Mouse (Mus musculus) heart, embryonic 11.5 days (tissue): ENCODE results near the gene Usp18. TPM values are rescaled to one million over a fixed set of nuclear protein-coding genes. Genes with fewer than 3 reads are reported as not detected.

ENCODE experiments used
- ATAC-seq: fragments of 200-750 bp; cut with Nextera tagmentation; replicated peaks from 2 replicates; pipeline ENCODE4 v1.8.0; 2017; ENCODE audit warnings: moderate library complexity; ENCODE audit not compliant: insufficient number of reproducible peaks, low FRiP score, low TSS enrichment
- H3K27ac ChIP-seq: fragments of 300-500 bp; sonication (generic); 2 replicates; pipeline ENCODE4 v1.5.1; 2014; ENCODE audit warnings: mild to moderate bottlenecking, low read depth, low read length
- H3K27me3 ChIP-seq: fragments of 300-500 bp; sonication (generic); 2 replicates; pipeline ENCODE4 v1.6.1; 2014; ENCODE audit warnings: mild to moderate bottlenecking, low read length, mixed read lengths; ENCODE audit not compliant: control insufficient read depth, insufficient read depth
- H3K36me3 ChIP-seq: fragments of 300-500 bp; sonication (generic); 2 replicates; pipeline ENCODE4 v1.6.1; 2014; ENCODE audit warnings: mild to moderate bottlenecking, low read length, moderate library complexity, mixed read lengths; ENCODE audit not compliant: control insufficient read depth, insufficient read depth
- H3K4me1 ChIP-seq: fragments of 300-500 bp; sonication (generic); 2 replicates; pipeline ENCODE4 v1.6.1; 2014; ENCODE audit warnings: low read length; ENCODE audit not compliant: control insufficient read depth, insufficient read depth
- H3K4me2 ChIP-seq: fragments of 300-500 bp; sonication (generic); 2 replicates; pipeline ENCODE4 v1.6.1; 2014; ENCODE audit warnings: mild to moderate bottlenecking, moderate library complexity
- H3K4me3 ChIP-seq: fragments of 300-500 bp; sonication (generic); 2 replicates; pipeline ENCODE4 v1.5.1; 2014; ENCODE audit warnings: low read depth, low read length
- H3K9ac ChIP-seq: fragments of 300-500 bp; sonication (generic); 2 replicates; pipeline ENCODE4 v1.6.1; 2014; ENCODE audit warnings: mild to moderate bottlenecking, low read depth, low read length, moderate library complexity
- H3K9me3 ChIP-seq: fragments of 300-500 bp; sonication (generic); replicated peaks from 2 replicates; pipeline ENCODE4 v1.6.1; 2016; ENCODE audit warnings: low read length; ENCODE audit not compliant: control insufficient read depth
- WGBS: fragments of 180-500 bp; shearing (Covaris S2); extraction: QIAGEN DNeasy Blood & Tissue Kit; methylation state at CpG from one replicate; pipeline ENCODE4 v1.1.7; 2014; ENCODE audit not compliant: insufficient replicate concordance; 5-methylcytosine and 5-hydroxymethylcytosine counted together
- polyA plus RNA-seq: library from polyadenylated mRNA; unstranded; fragments of >200 nt; fragmentation: Nextera tagmentation; extraction: Ambion mirVana; gene quantifications from 2 replicates; pipeline ENCODE4 v1.2.1, GENCODE M21; 2014

The Usp18 gene
- polyA plus RNA-seq, 1 experiment from 2014 or later, result 0.67 TPM

- WGBS, result 83% methylated on average over 10 of the region's 10 CpGs
Measured at GRCm38 (mm10) chr6:121220181-121220580, 25.5 kb upstream of the Usp18 start.

GRCm38 (mm10) chr6:121221876-121222597 is 23.7 kb upstream of the Usp18 start:
- no peaks in the 10 kb centered on the region for H3K27me3 ChIP-seq
- no peaks in the 10 kb centered on the region for H3K4me1 ChIP-seq
- no peaks in the 10 kb centered on the region for H3K9me3 ChIP-seq
- 75% methylated on average over 8 of the region's 8 CpGs for WGBS
- H3K27ac ChIP-seq, result no peak overlapping the region
- no peaks in the 10 kb centered on the region for H3K36me3 ChIP-seq
- no peak overlapping the region for H3K4me3 ChIP-seq
- no peak overlapping the region for H3K4me2 ChIP-seq
- H3K9ac ChIP-seq, result no peak overlapping the region
- ATAC-seq, result no peak

More at GRCm38 (mm10) chr6:121220181-121220580, 25.5 kb upstream of the Usp18 start:
- no peak overlapping the region for H3K9ac ChIP-seq
- no peaks in the 10 kb centered on the region for H3K4me1 ChIP-seq
- ATAC-seq, result no peak
- H3K4me3 ChIP-seq, result no peak overlapping the region
- no peak overlapping the region for H3K4me2 ChIP-seq
- H3K27me3 ChIP-seq, result no peaks in the 10 kb centered on the region
- H3K9me3 ChIP-seq, result no peaks in the 10 kb centered on the region
- no peaks in the 10 kb centered on the region for H3K36me3 ChIP-seq
- H3K27ac ChIP-seq, result no peak overlapping the region

- no peak overlapping the region for H3K27ac ChIP-seq
- no peaks in the 10 kb centered on the region for H3K4me1 ChIP-seq
- H3K9ac ChIP-seq, result no peak overlapping the region
- 91% methylated on average over 14 of the region's 14 CpGs for WGBS
- H3K27me3 ChIP-seq, result no peaks in the 10 kb centered on the region
- H3K4me3 ChIP-seq, result no peak overlapping the region
- ATAC-seq, result no peak
- H3K36me3 ChIP-seq, result no peaks in the 10 kb centered on the region
- H3K4me2 ChIP-seq, result no peak overlapping the region
- H3K9me3 ChIP-seq, result no peaks in the 10 kb centered on the region
Measured at GRCm38 (mm10) chr6:121223001-121223400, 22.7 kb upstream of the Usp18 start.

GRCm38 (mm10) chr6:121224067-121224466 is 21.6 kb upstream of the Usp18 start:
- Histone ChIP-seq H3K36me3 (no peaks in the 10 kb centered on the region), H3K9ac (no peak overlapping the region), H3K4me1 (no peaks in the 10 kb centered on the region), H3K9me3 (no peaks in the 10 kb centered on the region), H3K4me3 (no peak overlapping the region), H3K4me2 (no peak overlapping the region), H3K27me3 (no peaks in the 10 kb centered on the region), H3K27ac (no peak overlapping the region)
- ATAC-seq, result no peak
- WGBS, result 55% methylated on average over 5 of the region's 5 CpGs

- H3K27me3 ChIP-seq, result no peaks in the 10 kb centered on the region
- H3K36me3 ChIP-seq, result no peaks in the 10 kb centered on the region
- H3K4me2 ChIP-seq, result no peak overlapping the region
- 27% methylated on average over 6 of the region's 6 CpGs for WGBS
- H3K4me1 ChIP-seq, result no peaks in the 10 kb centered on the region
- no peak overlapping the region for H3K27ac ChIP-seq
- H3K9ac ChIP-seq, result no peak overlapping the region
- no peak overlapping the region for H3K4me3 ChIP-seq
- no peak for ATAC-seq
- no peaks in the 10 kb centered on the region for H3K9me3 ChIP-seq
Measured at GRCm38 (mm10) chr6:121224993-121225392, 20.7 kb upstream of the Usp18 start.

- Histone ChIP-seq H3K27ac (no peak overlapping the region), H3K9me3 (no peaks in the 10 kb centered on the region), H3K27me3 (no peaks in the 10 kb centered on the region), H3K4me3 (no peak overlapping the region), H3K36me3 (no peaks in the 10 kb centered on the region), H3K9ac (no peak overlapping the region), H3K4me1 (no peaks in the 10 kb centered on the region), H3K4me2 (no peak overlapping the region)
- WGBS, result 47% methylated on average over 4 of the region's 4 CpGs
- no peak for ATAC-seq
Measured at GRCm38 (mm10) chr6:121226043-121226442, 19.7 kb upstream of the Usp18 start.

GRCm38 (mm10) chr6:121226744-121227143 is 19.0 kb upstream of the Usp18 start:
- Histone ChIP-seq H3K9me3 (no peaks in the 10 kb centered on the region), H3K9ac (no peak overlapping the region), H3K27ac (no peak overlapping the region), H3K4me2 (no peak overlapping the region), H3K36me3 (no peaks in the 10 kb centered on the region), H3K4me3 (no peak overlapping the region), H3K27me3 (no peaks in the 10 kb centered on the region), H3K4me1 (no peaks in the 10 kb centered on the region)
- ATAC-seq, result no peak
- WGBS, result 88% methylated on average over 2 of the region's 2 CpGs

- H3K9me3 ChIP-seq, result no peaks in the 10 kb centered on the region
- no peak overlapping the region for H3K27ac ChIP-seq
- no peak for ATAC-seq
- no peak overlapping the region for H3K4me3 ChIP-seq
- no peak overlapping the region for H3K4me2 ChIP-seq
- no peaks in the 10 kb centered on the region for H3K27me3 ChIP-seq
- no peaks in the 10 kb centered on the region for H3K36me3 ChIP-seq
- H3K9ac ChIP-seq, result no peak overlapping the region
- 61% methylated on average over 8 of the region's 8 CpGs for WGBS
- H3K4me1 ChIP-seq, result no peaks in the 10 kb centered on the region
Measured at GRCm38 (mm10) chr6:121228421-121228820, 17.3 kb upstream of the Usp18 start.

- no peaks in the 10 kb centered on the region for H3K4me1 ChIP-seq
- 61% methylated on average over 1 of the region's 1 CpGs for WGBS
- no peak overlapping the region for H3K27ac ChIP-seq
- no peaks in the 10 kb centered on the region for H3K9me3 ChIP-seq
- no peak for ATAC-seq
- no peaks in the 10 kb centered on the region for H3K36me3 ChIP-seq
- H3K4me2 ChIP-seq, result no peak overlapping the region
- no peaks in the 10 kb centered on the region for H3K27me3 ChIP-seq
- H3K4me3 ChIP-seq, result no peak overlapping the region
- no peak overlapping the region for H3K9ac ChIP-seq
Measured at GRCm38 (mm10) chr6:121232652-121233051, 13.1 kb upstream of the Usp18 start.
